Mouse (Mus musculus): ENCODE measurements around the gene Trim45. TPM values are rescaled to one million over a fixed set of nuclear protein-coding genes. Genes with fewer than 3 reads are reported as not detected.

The Trim45 gene
- total and polyA plus RNA-seq, 3 experiments = 2.7 to 10.3 (median 9.6) TPM

DNA sequence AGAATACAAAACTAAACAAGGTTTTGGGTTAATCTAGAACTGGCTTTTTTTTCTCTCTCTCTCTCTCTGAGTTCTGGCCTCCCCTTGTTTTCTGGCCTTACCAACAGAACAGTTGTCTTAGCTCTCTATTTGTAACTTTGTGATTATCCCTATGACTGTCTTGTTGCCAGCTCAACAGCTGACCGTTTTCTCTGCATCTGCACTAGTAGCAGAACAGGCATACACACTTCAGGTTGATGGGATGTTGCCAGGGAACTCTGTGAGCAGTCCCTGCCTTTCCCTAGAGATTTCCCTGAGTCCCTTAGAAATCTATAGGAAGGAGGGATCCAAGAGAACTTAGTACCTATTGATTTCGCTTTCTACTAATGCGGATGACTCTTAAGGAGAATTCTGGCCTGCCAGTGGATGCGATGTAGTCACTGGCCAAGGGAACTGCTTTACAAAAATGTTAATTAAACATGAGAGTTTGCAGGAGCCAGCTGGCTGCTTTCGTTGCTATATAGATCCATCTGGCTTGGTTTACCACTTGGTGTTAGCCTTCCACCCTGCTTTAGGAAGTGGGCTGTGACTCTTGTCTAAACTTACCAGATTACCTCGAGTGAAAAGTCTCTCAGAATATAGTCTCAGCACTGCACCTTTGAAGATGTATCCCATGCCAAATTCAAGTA lies 2.2 kb downstream of the Trim45 start:
- H3K36me3 ChIP-seq (ENCODE audit: control insufficient read depth, insufficient read depth, low read length) = no peaks in the 10 kb centered on the region
- H3K79me2 ChIP-seq (replicated peaks; ENCODE audit: control insufficient read depth, insufficient read depth, low read length) = no peaks in the 10 kb centered on the region
- H3K9ac ChIP-seq (ENCODE audit: low read depth, low read length) = no peak overlapping the region
- no peak overlapping the region for H3K4me3 ChIP-seq
- no peaks in the 10 kb centered on the region for H3K27me3 ChIP-seq (ENCODE audit: control insufficient read depth, insufficient read depth, low read length)
- peak in 1 of 2 experiments; percentile 17 for DNase-seq
- 71% methylated on average over 6 of the region's 6 CpGs for WGBS
- H3K27ac ChIP-seq = peak overlapping the region; percentile 48; the same call in 1 of the 2 replicates
- intact Hi-C loops (cut with DNase I) = loop anchor here (10.0 kb wide), 2 partner anchors 439 to 759 kb away; partner anchors contain the start of genes Gdap2, Tent5c and Wdr3
- peaks cover 3% of the 10 kb centered on the region for H3K4me1 ChIP-seq (ENCODE audit: control insufficient read depth, insufficient read depth, low read length)
- TF ChIP-seq EP300 (IDR thresholded peaks at IDR 0.05; ENCODE audit: insufficient read depth, low read depth, low read length) = no peak
- no peak for TF ChIP-seq POLR2A (IDR thresholded peaks at IDR 0.05; ENCODE audit: insufficient read depth, low read depth, low read length)
- TF ChIP-seq CTCF (IDR thresholded peaks at IDR 0.05) = no peak

DNA sequence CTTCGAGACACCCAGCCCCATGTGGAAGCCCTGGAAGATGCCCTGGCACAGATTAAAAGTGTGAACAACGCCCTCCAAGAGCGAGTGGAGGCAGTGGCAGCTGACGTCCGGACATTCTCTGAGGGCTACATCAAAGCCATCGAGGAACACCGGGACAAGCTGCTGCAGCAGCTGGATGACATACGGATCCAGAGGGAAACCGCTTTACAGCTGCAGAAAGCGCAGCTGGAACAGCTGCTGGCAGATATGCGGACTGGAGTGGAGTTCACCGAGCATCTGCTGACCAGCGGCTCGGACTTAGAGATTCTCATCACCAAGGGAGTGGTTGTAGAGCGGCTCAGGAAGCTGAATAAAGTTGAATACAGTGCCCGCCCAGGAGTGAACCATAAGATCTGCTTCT lies 3.2 kb downstream of the Trim45 start:
- Histone ChIP-seq H3K27ac (no peak overlapping the region), H3K27me3 (ENCODE audit: control insufficient read depth, insufficient read depth, low read length) (no peaks in the 10 kb centered on the region), H3K9ac (ENCODE audit: low read depth, low read length) (no peak overlapping the region), H3K36me3 (ENCODE audit: control insufficient read depth, insufficient read depth, low read length) (no peaks in the 10 kb centered on the region), H3K4me3 (no peak overlapping the region), H3K79me2 (replicated peaks; ENCODE audit: control insufficient read depth, insufficient read depth, low read length) (no peaks in the 10 kb centered on the region), H3K4me1 (ENCODE audit: control insufficient read depth, insufficient read depth, low read length) (peaks cover 3% of the 10 kb centered on the region)
- TF ChIP-seq EP300 (IDR thresholded peaks at IDR 0.05; ENCODE audit: insufficient read depth, low read depth, low read length) (no peak), POLR2A (IDR thresholded peaks at IDR 0.05; ENCODE audit: insufficient read depth, low read depth, low read length) (no peak), CTCF (IDR thresholded peaks at IDR 0.05) (no peak)
- intact Hi-C loops (cut with DNase I) = loop anchor here (10.0 kb wide), 2 partner anchors 440 to 760 kb away; partner anchors contain the start of genes Gdap2, Tent5c and Wdr3
- DNase-seq = peak; percentile 35 to 41
- WGBS = 75% methylated on average over 16 of the region's 16 CpGs

DNA sequence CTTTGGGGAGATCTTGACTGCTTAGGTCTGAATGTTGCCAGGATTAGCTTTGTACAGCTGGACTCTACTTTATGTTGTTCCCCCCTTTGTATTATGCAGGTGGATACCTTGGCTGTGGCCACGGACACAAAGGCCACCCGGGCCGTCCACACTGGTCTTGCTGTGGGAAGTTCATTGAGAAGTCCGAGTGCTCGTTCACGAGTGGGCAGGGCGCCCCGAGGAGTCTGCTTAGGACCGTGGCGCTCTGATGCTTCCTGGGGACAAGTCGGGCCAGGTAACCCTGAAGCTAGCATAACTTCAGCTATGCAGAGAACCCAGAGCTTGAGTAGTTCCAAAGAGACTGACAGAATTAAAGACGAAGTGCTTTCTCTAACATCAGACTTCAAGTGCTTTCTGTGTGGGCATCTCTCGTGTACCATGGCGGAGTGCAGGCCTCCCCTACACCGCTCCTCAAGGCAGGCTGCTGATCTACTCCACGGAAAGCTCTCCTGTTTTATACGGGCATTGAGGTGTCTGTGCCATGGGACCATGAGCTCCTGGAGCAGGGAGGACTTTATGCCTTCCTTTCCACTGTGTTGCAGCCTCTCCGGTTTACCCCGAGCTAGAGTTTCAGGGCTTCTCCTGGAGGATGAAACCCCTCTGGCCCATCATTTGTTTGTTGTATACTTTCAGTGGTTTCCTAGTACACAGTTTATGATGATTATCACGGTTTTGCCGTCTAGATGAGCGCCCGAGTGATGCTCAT lies 9.5 kb downstream of the Trim45 start:
- no peaks in the 10 kb centered on the region for H3K27me3 ChIP-seq (ENCODE audit: control insufficient read depth, insufficient read depth, low read length)
- H3K79me2 ChIP-seq (replicated peaks; ENCODE audit: control insufficient read depth, insufficient read depth, low read length) = no peaks in the 10 kb centered on the region
- 95% methylated on average over 23 of the region's 23 CpGs for WGBS
- TF ChIP-seq POLR2A (IDR thresholded peaks at IDR 0.05; ENCODE audit: insufficient read depth, low read depth, low read length) (no peak), CTCF (IDR thresholded peaks at IDR 0.05) (no peak), EP300 (IDR thresholded peaks at IDR 0.05; ENCODE audit: insufficient read depth, low read depth, low read length) (no peak)
- H3K9ac ChIP-seq (ENCODE audit: low read depth, low read length) = no peak overlapping the region
- no peaks in the 10 kb centered on the region for H3K4me1 ChIP-seq (ENCODE audit: control insufficient read depth, insufficient read depth, low read length)
- no peak overlapping the region for H3K27ac ChIP-seq
- H3K36me3 ChIP-seq (ENCODE audit: control insufficient read depth, insufficient read depth, low read length) = no peaks in the 10 kb centered on the region
- no peak overlapping the region for H3K4me3 ChIP-seq
- intact Hi-C loops (cut with DNase I) = no loop called here
- DNase-seq = no peak

DNA sequence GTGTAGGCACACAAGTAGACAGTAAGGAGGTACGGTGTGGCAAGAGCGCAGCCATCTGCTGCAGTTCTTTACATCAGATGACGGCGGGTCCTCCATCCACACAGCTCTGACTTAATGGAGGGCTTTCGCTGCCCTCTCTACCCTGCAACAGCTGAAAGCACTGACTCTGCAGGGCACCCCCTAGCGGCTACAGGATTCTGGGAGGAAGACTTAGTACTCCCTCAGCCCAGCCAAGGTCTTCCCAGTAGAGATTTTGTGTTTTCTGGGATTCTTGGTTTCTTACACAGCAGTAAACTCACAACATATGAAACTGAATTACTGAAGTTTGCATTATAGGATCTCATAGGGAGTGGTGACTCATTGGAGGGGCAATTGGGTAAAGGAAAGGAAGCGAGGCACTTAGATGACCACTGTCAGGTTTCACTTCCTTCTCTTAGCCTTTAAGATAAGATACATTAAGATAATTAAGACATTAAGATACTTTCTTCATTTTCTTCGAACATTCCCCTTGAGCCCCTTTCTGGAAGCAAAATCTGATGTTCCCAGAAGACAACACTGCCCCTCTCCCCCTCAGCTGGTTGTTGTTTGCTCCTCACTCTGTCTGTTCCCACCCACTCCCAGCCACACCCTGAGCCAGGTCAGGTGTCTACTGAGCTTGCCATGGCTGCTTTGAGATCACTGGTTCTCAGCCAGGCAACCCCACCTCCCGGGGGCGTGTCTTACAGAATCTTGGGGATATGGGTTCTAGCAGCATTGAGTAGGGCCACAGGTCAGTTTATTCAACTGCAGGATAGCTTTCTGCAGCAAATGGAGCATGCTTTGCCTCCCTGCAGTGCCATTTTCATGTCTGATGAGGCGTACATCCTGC lies 10.3 kb downstream of the Trim45 start:
- H3K27me3 ChIP-seq (ENCODE audit: control insufficient read depth, insufficient read depth, low read length) = no peaks in the 10 kb centered on the region
- H3K27ac ChIP-seq = no peak overlapping the region
- no peak for DNase-seq
- 81% methylated on average over 11 of the region's 11 CpGs for WGBS
- H3K4me3 ChIP-seq = no peak overlapping the region
- no peak for TF ChIP-seq EP300 (IDR thresholded peaks at IDR 0.05; ENCODE audit: insufficient read depth, low read depth, low read length)
- peak; percentile 51 for TF ChIP-seq CTCF (IDR thresholded peaks at IDR 0.05)
- TF ChIP-seq POLR2A (IDR thresholded peaks at IDR 0.05; ENCODE audit: insufficient read depth, low read depth, low read length) = no peak
- no peak overlapping the region for H3K9ac ChIP-seq (ENCODE audit: low read depth, low read length)
- H3K36me3 ChIP-seq (ENCODE audit: control insufficient read depth, insufficient read depth, low read length) = no peaks in the 10 kb centered on the region
- intact Hi-C loops (cut with DNase I) = no loop called here
- H3K79me2 ChIP-seq (replicated peaks; ENCODE audit: control insufficient read depth, insufficient read depth, low read length) = no peaks in the 10 kb centered on the region
- no peaks in the 10 kb centered on the region for H3K4me1 ChIP-seq (ENCODE audit: control insufficient read depth, insufficient read depth, low read length)

DNA sequence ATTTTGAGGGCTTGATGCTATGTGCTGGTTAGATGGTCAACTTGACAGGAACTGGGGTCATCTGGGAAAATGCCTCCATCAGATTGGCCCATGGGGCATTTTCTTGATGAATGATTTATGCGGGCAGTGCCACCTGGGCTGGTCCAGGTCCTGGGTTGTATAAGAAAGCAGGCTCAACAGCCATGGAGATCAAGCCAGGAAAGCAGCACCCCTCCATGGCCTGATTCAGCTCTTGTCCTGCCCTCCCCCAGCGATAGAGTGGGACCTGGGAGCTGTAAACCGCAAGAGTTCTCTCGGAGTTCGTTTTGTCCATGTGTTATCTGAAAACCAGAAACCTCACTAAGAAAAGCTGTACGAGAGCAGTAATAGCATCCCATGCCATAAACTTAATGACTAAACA lies 13.5 kb downstream of the Trim45 start:
- no peak overlapping the region for H3K4me3 ChIP-seq
- no peak overlapping the region for H3K9ac ChIP-seq (ENCODE audit: low read depth, low read length)
- H3K36me3 ChIP-seq (ENCODE audit: control insufficient read depth, insufficient read depth, low read length) = no peaks in the 10 kb centered on the region
- WGBS = 94% methylated on average over 6 of the region's 6 CpGs
- no peak overlapping the region for H3K27ac ChIP-seq
- no peak for TF ChIP-seq CTCF (IDR thresholded peaks at IDR 0.05)
- TF ChIP-seq EP300 (IDR thresholded peaks at IDR 0.05; ENCODE audit: insufficient read depth, low read depth, low read length) = no peak
- TF ChIP-seq POLR2A (IDR thresholded peaks at IDR 0.05; ENCODE audit: insufficient read depth, low read depth, low read length) = no peak
- no peaks in the 10 kb centered on the region for H3K4me1 ChIP-seq (ENCODE audit: control insufficient read depth, insufficient read depth, low read length)
- no peaks in the 10 kb centered on the region for H3K79me2 ChIP-seq (replicated peaks; ENCODE audit: control insufficient read depth, insufficient read depth, low read length)
- DNase-seq = no peak
- intact Hi-C loops (cut with DNase I) = no loop called here
- H3K27me3 ChIP-seq (ENCODE audit: control insufficient read depth, insufficient read depth, low read length) = no peaks in the 10 kb centered on the region

Data from heart, adult 2 months (tissue).